Mouse (Mus musculus) spleen, adult 2 months (tissue): ENCODE data around the gene Dclre1b. TPM values are rescaled to one million over a fixed set of nuclear protein-coding genes. Genes with fewer than 3 reads are reported as not detected.
A peak's percentile ranks its signal among the peaks of the same experiment; 100 is the strongest.
"Not testable (repeated sequence)": the region's sequence is repeated elsewhere in the genome, so short reads cannot be mapped to it uniquely, and the experiment has no call there.

ENCODE experiments used
- DNase-seq, 2 experiments: peaks; one replicate each; pipeline versions ENCODE4 v3.0.0 to v3.0.0-alpha.2; 2012 to 2021; ENCODE audit warnings: low spot score in 2 of 2, low read depth in 1 of 2
- H3K27ac ChIP-seq: fragments of 200-500 bp; 2 replicates; pipeline ENCODE4 v1.5.1; 2012; ENCODE audit warnings: low read length, inconsistent platforms; ENCODE audit not compliant: insufficient read depth
- H3K27me3 ChIP-seq: fragments of 200-500 bp; 2 replicates; pipeline ENCODE4 v1.6.1; 2012; ENCODE audit warnings: mild to moderate bottlenecking, moderate library complexity, low read length, inconsistent platforms; ENCODE audit not compliant: control insufficient read depth, insufficient read depth
- H3K36me3 ChIP-seq: fragments of 200-500 bp; 2 replicates; pipeline ENCODE4 v1.6.1; 2012; ENCODE audit warnings: mild to moderate bottlenecking, low read length, inconsistent platforms; ENCODE audit not compliant: control insufficient read depth, insufficient read depth
- H3K4me1 ChIP-seq: fragments of 200-500 bp; 2 replicates; pipeline ENCODE4 v1.6.1; 2011; ENCODE audit warnings: inconsistent platforms; ENCODE audit not compliant: control insufficient read depth, insufficient read depth, insufficient read length
- H3K4me3 ChIP-seq: fragments of 200-500 bp; 2 replicates; pipeline ENCODE4 v1.5.1; 2011; ENCODE audit warnings: mild to moderate bottlenecking, inconsistent platforms; ENCODE audit not compliant: insufficient read depth, insufficient read length; ENCODE audit errors: extremely low read depth
- CTCF ChIP-seq: fragments of 200-500 bp; IDR thresholded peaks from 2 replicates; pipeline ENCODE4 v1.5.1; 2011; ENCODE audit warnings: mild to moderate bottlenecking, inconsistent platforms; ENCODE audit not compliant: insufficient read depth, insufficient read length, insufficient replicate concordance; ENCODE audit errors: extremely low read depth
- POLR2A ChIP-seq: fragments of 200-500 bp; IDR thresholded peaks from 2 replicates; pipeline ENCODE4 v1.6.1; 2011; ENCODE audit warnings: low read depth, low read length, inconsistent platforms
- WGBS: fragments of 180-500 bp; shearing (Covaris S2); methylation state at CpG from one replicate; pipeline ENCODE4 v1.1.7; 2018; 5-methylcytosine and 5-hydroxymethylcytosine counted together
- polyA plus RNA-seq: library from polyadenylated mRNA; depleted of rRNA; stranded (reverse); fragments of >200 nt; gene quantifications from 2 replicates; pipeline ENCODE4 v1.2.3, GENCODE M21; 2012

Dclre1b gene
- polyA plus RNA-seq, 1 experiment: 16.2 TPM

DNA sequence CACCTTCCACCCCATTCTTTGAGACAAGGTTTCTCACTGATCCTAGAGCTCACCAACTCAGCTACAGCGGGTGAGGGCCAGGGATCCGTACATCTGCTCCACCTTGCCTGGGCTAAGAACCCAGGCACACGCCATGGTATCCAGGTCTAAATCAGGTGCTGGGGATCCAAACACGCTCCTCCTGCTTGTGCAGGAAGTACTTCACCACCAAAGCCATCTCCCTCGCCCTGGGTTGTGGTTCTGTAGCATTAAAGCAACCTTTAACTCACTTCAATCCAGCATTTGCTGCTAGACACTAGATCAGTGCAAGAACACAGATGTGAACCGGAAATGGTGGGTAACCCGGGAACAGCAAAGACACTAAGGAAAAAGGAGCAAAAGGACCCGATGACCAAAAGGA is 42.6 kb upstream of the Dclre1b start:
- WGBS: 72% methylated on average over 8 of the region's 8 CpGs
- TF ChIP-seq POLR2A (no peak), CTCF (no peak)
- no peaks in the 10 kb centered on the region for H3K27me3 ChIP-seq

DNA sequence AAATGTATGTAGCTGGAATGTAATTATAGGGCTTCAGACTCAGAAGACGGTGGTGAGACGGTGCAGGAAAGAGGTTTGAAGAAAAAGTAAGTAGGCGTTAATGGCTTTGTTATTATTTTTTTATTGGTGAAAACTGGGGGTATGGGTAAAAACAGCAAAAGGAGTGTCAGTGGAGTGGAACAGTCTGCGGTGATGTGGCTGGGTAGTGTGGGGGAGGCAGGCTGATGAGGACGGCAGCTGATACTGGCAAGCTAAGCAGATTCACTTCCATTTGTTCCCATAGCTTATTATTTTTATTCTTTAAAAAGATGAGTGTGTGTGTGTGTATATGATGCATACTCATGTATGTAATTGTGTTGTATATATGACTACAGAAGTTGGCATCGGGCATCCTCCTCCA is 42.2 kb upstream of the Dclre1b start:
- TF ChIP-seq POLR2A: no peak
- TF ChIP-seq CTCF: no peak
- 80% methylated on average over 6 of the region's 6 CpGs for WGBS

More for the DNA sequence above, 42.6 kb upstream of the Dclre1b start:
- Histone ChIP-seq H3K4me3 (no peak overlapping the region), H3K27ac (peak overlapping the region; percentile 42; the same call in 1 of the 2 replicates), H3K36me3 (no peaks in the 10 kb centered on the region), H3K4me1 (no peaks in the 10 kb centered on the region; the same call in 1 of the 2 replicates)
- no peak for DNase-seq

DNA sequence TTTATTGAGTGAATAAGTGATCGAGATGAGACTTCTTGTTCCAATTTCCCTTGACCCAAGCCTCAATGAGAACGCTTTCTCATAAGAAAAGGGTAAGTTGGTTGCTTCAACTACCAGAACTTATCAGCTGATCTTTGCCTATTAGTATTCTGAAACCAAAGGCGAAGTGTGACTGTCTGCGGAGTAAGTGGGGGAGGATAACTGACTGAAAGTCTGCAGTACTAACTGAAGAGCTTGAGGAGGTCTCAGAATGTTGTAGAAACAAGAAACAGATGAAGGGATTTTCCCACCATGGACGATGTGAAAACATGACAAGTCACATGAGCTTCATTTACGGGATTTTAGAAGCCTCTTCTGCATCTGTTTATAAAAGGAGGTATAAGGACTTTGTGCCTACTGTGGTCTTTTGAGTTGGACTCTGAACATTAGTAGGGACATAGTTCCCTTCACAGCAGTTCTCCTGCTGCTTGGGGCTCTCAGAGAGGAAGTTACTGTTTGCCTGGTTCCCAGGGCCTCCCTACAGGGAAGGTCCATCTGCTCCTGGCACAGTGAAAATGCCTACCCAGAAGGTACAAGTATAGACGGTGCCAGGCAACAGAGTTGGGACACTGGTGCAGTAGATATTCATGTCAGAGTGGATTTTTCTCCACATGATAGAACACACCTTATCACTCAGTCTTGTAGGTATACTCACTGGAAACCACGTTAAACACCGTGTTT is 41.6 kb upstream of the Dclre1b start:
- Histone ChIP-seq H3K4me3 (no peak overlapping the region), H3K4me1 (no peaks in the 10 kb centered on the region; the same call in 1 of the 2 replicates), H3K36me3 (no peaks in the 10 kb centered on the region), H3K27me3 (no peaks in the 10 kb centered on the region), H3K27ac (peak overlapping the region; percentile 45; the same call in 1 of the 2 replicates)
- no peak for TF ChIP-seq POLR2A
- TF ChIP-seq CTCF: no peak
- 56% methylated on average over 9 of the region's 9 CpGs for WGBS
- no peak for DNase-seq

More for the DNA sequence above, 42.2 kb upstream of the Dclre1b start:
- H3K4me3 ChIP-seq: no peak overlapping the region
- H3K27me3 ChIP-seq: no peaks in the 10 kb centered on the region
- no peak for DNase-seq
- H3K27ac ChIP-seq: peak overlapping the region; percentile 42; the same call in 1 of the 2 replicates
- no peaks in the 10 kb centered on the region for H3K36me3 ChIP-seq
- no peaks in the 10 kb centered on the region; the same call in 1 of the 2 replicates for H3K4me1 ChIP-seq

DNA sequence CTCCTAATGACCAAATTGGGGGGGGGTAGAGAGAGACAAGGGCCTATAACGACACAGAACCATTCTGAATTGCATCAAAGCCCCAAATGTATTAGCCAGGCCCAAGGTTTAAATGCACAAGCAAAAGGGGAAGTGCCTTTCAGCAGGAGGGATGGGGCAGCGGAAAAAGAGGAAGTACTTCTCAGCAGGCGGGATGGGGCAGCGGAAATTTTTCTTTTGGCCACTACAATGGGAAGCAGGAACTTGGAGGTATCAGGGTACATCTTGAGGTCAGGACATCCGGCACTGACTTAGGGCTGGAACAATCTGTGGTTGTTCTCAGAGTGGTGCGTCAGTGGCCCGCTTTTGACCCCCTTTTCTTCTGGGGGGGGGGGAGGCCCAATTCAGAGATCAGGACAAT is 31.7 kb upstream of the Dclre1b start:
- not testable (repeated sequence) for DNase-seq, H3K27me3 ChIP-seq, H3K4me3 ChIP-seq, H3K36me3 ChIP-seq, H3K4me1 ChIP-seq, H3K27ac ChIP-seq
- 73% methylated on average over 7 of the region's 7 CpGs for WGBS

DNA sequence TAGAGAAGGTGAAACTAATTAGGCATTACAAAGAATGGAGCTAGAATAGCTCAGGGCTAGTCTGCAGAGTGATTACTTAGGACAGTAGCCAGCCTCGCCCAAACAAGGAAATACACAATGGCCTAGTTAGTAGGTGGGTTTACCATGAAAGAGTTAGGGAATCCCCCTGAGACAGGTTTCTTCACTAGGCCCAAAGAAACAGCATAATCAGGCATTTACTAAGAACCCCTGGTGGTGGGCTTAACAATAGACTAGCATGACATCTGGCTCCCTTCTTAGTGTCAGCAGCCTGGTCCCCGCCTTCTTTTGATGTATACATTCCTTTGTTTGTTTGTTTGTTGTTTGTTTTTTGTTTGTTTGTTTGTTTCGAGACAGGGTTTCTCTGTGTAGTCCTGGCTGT is 31.0 kb upstream of the Dclre1b start:
- not testable (repeated sequence) for H3K36me3 ChIP-seq, H3K4me3 ChIP-seq, H3K27me3 ChIP-seq, DNase-seq, H3K4me1 ChIP-seq, H3K27ac ChIP-seq
- 91% methylated on average over 3 of the region's 3 CpGs for WGBS

DNA sequence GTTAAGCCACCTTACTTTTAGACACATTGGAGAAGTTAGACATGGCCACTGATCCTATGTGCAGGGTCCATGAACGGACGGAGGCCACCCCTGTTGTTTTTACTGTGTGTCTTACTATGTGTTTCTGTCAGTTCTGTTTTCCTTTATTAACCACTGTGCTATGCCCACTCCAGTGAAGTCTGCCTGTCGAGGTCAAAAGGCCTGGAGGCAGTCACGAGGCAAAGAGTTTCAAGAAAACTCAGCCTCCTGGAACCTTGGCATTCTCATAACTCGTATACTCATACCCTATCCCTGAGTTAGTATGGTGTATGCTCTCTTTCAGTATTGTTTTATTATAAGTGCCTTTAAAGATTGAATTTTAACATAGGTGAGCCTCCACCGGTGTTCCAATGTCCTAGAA is 30.5 kb upstream of the Dclre1b start:
- 94% methylated on average over 6 of the region's 6 CpGs for WGBS
- TF ChIP-seq POLR2A (no peak), CTCF (no peak)
- Histone ChIP-seq H3K36me3 (no peaks in the 10 kb centered on the region), H3K4me3 (no peak overlapping the region), H3K4me1 (peaks cover 2% of the 10 kb centered on the region; the same call in 1 of the 2 replicates), H3K27me3 (no peaks in the 10 kb centered on the region), H3K27ac (no peak overlapping the region)
- DNase-seq: no peak

DNA sequence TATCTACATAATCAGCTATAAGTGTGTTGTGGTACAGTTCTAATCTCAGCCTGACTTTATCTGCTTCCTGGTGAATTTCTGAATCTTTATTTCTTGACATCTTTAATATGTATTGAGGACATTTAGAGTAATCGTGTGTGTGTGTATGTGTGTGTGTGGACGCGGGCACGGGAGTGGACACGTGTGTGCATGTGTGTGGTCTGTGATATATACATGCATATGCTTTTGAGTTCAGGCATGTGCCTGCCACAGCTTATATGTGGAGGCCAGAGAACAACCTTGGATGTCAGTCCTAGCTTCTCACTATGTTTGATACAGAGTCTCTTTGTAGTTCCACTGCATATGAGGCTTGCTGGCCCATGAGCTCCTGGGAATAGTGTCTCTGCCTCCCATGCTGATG is 27.2 kb upstream of the Dclre1b start:
- H3K36me3 ChIP-seq: no peaks in the 10 kb centered on the region
- TF ChIP-seq POLR2A (no peak), CTCF (no peak)
- H3K4me1 ChIP-seq: peaks cover 2% of the 10 kb centered on the region; the same call in 1 of the 2 replicates
- H3K27ac ChIP-seq: no peak overlapping the region
- DNase-seq: no peak
- no peaks in the 10 kb centered on the region for H3K27me3 ChIP-seq
- WGBS: 98% methylated on average over 5 of the region's 5 CpGs
- no peak overlapping the region for H3K4me3 ChIP-seq
